Mouse (Mus musculus) embryonic facial prominence, embryonic 15.5 days (tissue): ENCODE results near the gene Gdf1. TPM values are rescaled to one million over a fixed set of nuclear protein-coding genes. Genes with fewer than 3 reads are reported as not detected.

ENCODE experiments used
- ATAC-seq: fragments of 200-750 bp; cut with Nextera tagmentation; 2 replicates; pipeline ENCODE4 v1.8.0; 2017; ENCODE audit warnings: low read depth, moderate TSS enrichment; ENCODE audit not compliant: insufficient number of reproducible peaks, low FRiP score, low TSS enrichment
- H3K27ac ChIP-seq: fragments of 300-500 bp; sonication (generic); replicated peaks from 2 replicates; pipeline ENCODE4 v1.5.1; 2015; ENCODE audit warnings: mild to moderate bottlenecking, inconsistent platforms
- H3K27me3 ChIP-seq: fragments of 300-500 bp; sonication (generic); 2 replicates; pipeline ENCODE4 v1.6.1; 2015; ENCODE audit warnings: inconsistent platforms
- H3K36me3 ChIP-seq: fragments of 300-500 bp; sonication (generic); 2 replicates; pipeline ENCODE4 v1.6.1; 2015; ENCODE audit warnings: mild to moderate bottlenecking, inconsistent platforms
- H3K4me1 ChIP-seq: fragments of 300-500 bp; sonication (generic); 2 replicates; pipeline ENCODE4 v1.6.1; 2015; ENCODE audit warnings: inconsistent platforms
- H3K4me2 ChIP-seq: fragments of 300-500 bp; sonication (generic); replicated peaks from 2 replicates; pipeline ENCODE4 v1.6.1; 2015; ENCODE audit warnings: mild to moderate bottlenecking, inconsistent platforms
- H3K4me3 ChIP-seq: fragments of 300-500 bp; sonication (generic); replicated peaks from 2 replicates; pipeline ENCODE4 v1.5.1; 2015; ENCODE audit warnings: mild to moderate bottlenecking, inconsistent platforms
- H3K9ac ChIP-seq: fragments of 300-500 bp; sonication (generic); 2 replicates; pipeline ENCODE4 v1.6.1; 2015; ENCODE audit warnings: inconsistent platforms
- H3K9me3 ChIP-seq: fragments of 300-500 bp; sonication (generic); replicated peaks from 2 replicates; pipeline ENCODE4 v1.6.1; 2016; ENCODE audit warnings: inconsistent platforms
- whole genome bisulfite sequencing: fragments of 180-500 bp; shearing (Covaris S2); methylation state at CpG from one replicate; pipeline ENCODE4 v1.1.7; 2015; 5-methylcytosine and 5-hydroxymethylcytosine counted together
- polyA plus RNA-seq: library from polyadenylated mRNA; unstranded; fragments of >200 nt; fragmentation: Nextera tagmentation; extraction: Ambion mirVana; gene quantifications from 2 replicates; pipeline ENCODE4 v1.2.1, GENCODE M21; 2015

Gene Gdf1
- 1.7 and 2.6 TPM in 2 replicates for polyA plus RNA-seq

- H3K36me3 ChIP-seq, result peaks cover 47% of the 10 kb centered on the region
- ATAC-seq, result no peak
Observed at GRCm38 (mm10) chr8:70329124-70329834, at the start of gene Gdf1. Gene Gdf1, plus strand, starts transcription at chr8:70329817.

DNA sequence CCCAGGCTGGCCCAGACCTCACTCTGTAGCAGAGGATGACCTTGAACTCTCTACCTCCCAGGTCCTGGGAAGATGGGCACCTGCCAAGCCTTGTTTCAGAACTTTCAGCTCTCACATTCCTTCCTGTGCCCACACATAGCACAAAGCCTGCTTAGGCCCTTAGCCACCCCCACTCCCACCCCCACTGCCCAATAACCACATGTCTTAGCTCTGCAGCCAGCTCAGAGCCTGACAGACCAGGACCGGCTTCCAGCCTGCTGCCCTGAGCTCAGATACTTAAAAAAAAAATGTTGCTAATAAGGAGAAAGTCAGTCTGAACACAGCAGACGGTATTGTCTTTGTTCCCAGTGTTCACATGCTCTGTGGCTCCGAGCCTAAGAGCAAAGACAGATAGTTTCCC is 48.6 kb upstream of the Gdf1 start:
- H3K9ac ChIP-seq, result no peak overlapping the region
- H3K27ac ChIP-seq, result no peak overlapping the region

More at GRCm38 (mm10) chr8:70329124-70329834, at the start of gene Gdf1:
- Histone ChIP-seq H3K4me3 (peak within 1 kb of the TSS; percentile 4; the same call in 1 of the 2 replicates), H3K27ac (no peak within 1 kb of the TSS), H3K4me2 (peak within 1 kb of the TSS; percentile 34), H3K27me3 (0 out of 2 replicates have a peak, but pooled peaks cover 4% of the 10 kb centered on the region), H3K4me1 (peaks cover 27% of the 10 kb centered on the region), H3K9me3 (no peaks in the 10 kb centered on the region), H3K9ac (no peak within 1 kb of the TSS)
- WGBS, result 33% methylated on average over 14 of the region's 14 CpGs

DNA sequence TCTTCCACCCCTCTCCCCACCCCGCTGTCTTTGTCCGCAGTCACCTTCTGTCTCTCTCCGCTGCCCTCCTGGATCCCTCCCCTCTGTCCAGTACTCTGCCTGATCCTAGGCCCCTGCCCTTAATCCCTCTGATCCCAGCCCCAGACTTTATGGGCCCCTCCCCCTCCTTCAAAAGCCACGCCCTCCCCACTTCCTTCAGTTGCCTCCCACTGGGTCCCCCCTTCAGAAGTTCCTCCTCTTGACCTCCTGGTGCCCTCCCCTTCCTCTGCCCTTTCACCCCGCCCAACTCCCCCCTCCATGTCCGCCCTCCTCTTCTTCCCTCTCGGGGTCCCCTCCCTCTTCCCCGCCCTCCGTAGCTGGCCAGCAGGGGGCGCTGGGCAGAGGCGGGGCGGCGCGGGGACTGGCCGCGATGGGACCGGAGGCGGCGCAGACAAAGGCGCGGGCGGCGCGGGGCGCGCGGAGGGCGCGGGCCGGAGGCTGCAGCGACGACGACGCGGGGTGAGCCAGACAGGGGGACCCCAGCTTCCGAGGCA is 46.9 kb upstream of the Gdf1 start, which contains the start of gene Homer3:
TSS of gene Homer3 (plus strand) at position 225 of the 533 bp plus-strand sequence.
- peak within 1 kb of the TSS; percentile 84 for H3K27ac ChIP-seq
- WGBS, result 2% methylated on average over 34 of the region's 36 CpGs
- H3K36me3 ChIP-seq, result peaks cover 27% of the 10 kb centered on the region
- peak within 1 kb of the TSS; percentile 96 for H3K9ac ChIP-seq
- H3K4me2 ChIP-seq, result peak within 1 kb of the TSS; percentile 90
- H3K27me3 ChIP-seq, result no peaks in the 10 kb centered on the region
- ATAC-seq, result peak; percentile 90
- H3K9me3 ChIP-seq, result no peaks in the 10 kb centered on the region
- H3K4me3 ChIP-seq, result peak within 1 kb of the TSS; percentile 90
- H3K4me1 ChIP-seq, result peaks cover 34% of the 10 kb centered on the region

More for the DNA sequence above, 48.6 kb upstream of the Gdf1 start:
- ATAC-seq, result no peak
- Histone ChIP-seq H3K9me3 (no peaks in the 10 kb centered on the region), H3K36me3 (peaks cover 10% of the 10 kb centered on the region), H3K4me2 (no peak overlapping the region), H3K27me3 (no peaks in the 10 kb centered on the region), H3K4me3 (no peak overlapping the region), H3K4me1 (peaks cover 37% of the 10 kb centered on the region)
- 35% methylated on average over 3 of the region's 3 CpGs for WGBS

DNA sequence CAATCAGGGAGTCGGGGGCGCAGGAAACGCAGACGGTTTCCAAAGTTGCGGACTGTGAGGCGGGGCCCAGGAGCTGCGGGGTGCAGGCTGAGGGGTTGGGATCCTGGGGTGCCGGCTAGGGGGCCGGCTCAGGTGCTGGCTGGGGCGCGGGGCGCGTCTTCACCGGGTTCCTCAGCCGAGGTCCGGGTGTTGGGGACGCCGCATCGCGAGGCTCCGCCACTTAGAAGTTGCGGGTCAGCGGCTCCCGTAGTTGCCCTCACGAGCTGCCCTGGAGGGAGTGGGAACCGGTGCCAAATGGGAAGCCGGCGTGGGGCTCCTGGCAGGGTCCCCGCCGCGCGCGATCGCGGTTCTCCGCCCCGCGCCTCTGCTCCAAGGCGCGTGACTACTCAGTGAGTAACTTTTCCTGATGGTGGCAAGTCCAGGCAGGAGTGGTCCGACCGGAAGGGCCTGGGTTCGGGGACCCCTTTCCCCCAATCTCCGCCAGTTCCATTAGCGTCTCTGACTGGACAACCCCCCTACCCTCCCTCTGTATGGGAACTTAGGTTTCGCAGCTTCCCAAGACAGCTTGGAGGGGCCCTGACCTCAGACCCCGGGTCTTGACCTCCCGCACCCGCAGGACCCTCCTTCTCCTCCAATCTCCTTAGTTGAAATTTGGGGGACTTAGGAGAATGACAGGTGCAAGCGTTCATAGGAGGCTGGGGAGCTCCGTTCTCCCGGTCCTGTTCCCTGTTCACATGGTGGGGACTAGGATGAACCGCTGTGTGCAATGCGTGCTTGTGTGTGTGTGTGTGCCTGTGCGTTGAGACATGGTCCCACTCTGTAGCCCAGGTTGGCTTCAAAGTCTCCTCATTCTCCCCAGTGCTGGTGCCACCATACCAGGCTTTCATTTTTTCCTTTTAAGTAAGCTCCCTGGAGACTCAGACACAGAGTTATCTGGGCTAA is 46.2 kb upstream of the Gdf1 start:
- under 1% methylated on average over 55 of the region's 55 CpGs for WGBS
- H3K9me3 ChIP-seq, result no peaks in the 10 kb centered on the region
- peaks cover 31% of the 10 kb centered on the region for H3K36me3 ChIP-seq
- peak overlapping the region; percentile 84 for H3K27ac ChIP-seq
- peaks cover 27% of the 10 kb centered on the region for H3K4me1 ChIP-seq
- H3K4me3 ChIP-seq, result peak overlapping the region; percentile 90
- peak overlapping the region; percentile 96 for H3K9ac ChIP-seq
- peak; percentile 61 for ATAC-seq
- H3K4me2 ChIP-seq, result peak overlapping the region; percentile 90
- H3K27me3 ChIP-seq, result no peaks in the 10 kb centered on the region

- no peak overlapping the region for H3K27ac ChIP-seq
- no peak for ATAC-seq
- H3K9me3 ChIP-seq, result no peaks in the 10 kb centered on the region
- no peak overlapping the region for H3K9ac ChIP-seq
- H3K36me3 ChIP-seq, result peaks cover 37% of the 10 kb centered on the region
- H3K27me3 ChIP-seq, result no peaks in the 10 kb centered on the region
- no peak overlapping the region for H3K4me3 ChIP-seq
- 73% methylated on average over 5 of the region's 5 CpGs for WGBS
- H3K4me1 ChIP-seq, result peaks cover 21% of the 10 kb centered on the region
- no peak overlapping the region for H3K4me2 ChIP-seq
Observed at GRCm38 (mm10) chr8:70284421-70284820, 45.2 kb upstream of the Gdf1 start.

DNA sequence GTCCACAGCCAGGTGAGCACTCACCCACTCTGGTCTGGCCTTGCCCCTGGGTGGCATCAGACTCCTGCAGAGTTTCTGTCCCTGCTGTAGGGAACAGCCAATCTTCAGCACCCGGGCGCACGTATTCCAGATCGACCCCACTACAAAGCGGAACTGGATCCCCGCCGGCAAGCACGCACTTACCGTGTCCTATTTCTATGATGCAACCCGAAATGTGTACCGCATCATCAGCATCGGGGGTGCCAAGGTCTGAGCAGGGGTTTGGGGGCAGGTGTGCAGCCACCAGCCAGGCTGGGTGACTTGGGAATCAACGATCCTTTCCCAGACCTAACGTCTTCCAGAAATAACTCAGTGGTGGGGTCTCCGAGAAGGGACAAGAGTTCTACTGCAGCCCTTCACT is 44.3 kb upstream of the Gdf1 start:
- Histone ChIP-seq H3K4me3 (no peak overlapping the region), H3K4me2 (no peak overlapping the region), H3K27ac (no peak overlapping the region), H3K9me3 (no peaks in the 10 kb centered on the region), H3K36me3 (peaks cover 44% of the 10 kb centered on the region), H3K4me1 (peaks cover 21% of the 10 kb centered on the region), H3K27me3 (no peaks in the 10 kb centered on the region), H3K9ac (no peak overlapping the region)
- ATAC-seq, result no peak
- 95% methylated on average over 15 of the region's 15 CpGs for WGBS

- Histone ChIP-seq H3K4me3 (no peak overlapping the region), H3K27me3 (no peaks in the 10 kb centered on the region), H3K9me3 (no peaks in the 10 kb centered on the region), H3K36me3 (peaks cover 58% of the 10 kb centered on the region), H3K4me1 (peaks cover 21% of the 10 kb centered on the region), H3K4me2 (no peak overlapping the region), H3K27ac (no peak overlapping the region), H3K9ac (no peak overlapping the region)
- no peak for ATAC-seq
- 87% methylated on average over 8 of the region's 8 CpGs for WGBS
Observed at GRCm38 (mm10) chr8:70286737-70287136, 42.9 kb upstream of the Gdf1 start.

- Histone ChIP-seq H3K4me2 (no peak overlapping the region), H3K9me3 (no peaks in the 10 kb centered on the region), H3K27me3 (no peaks in the 10 kb centered on the region), H3K4me3 (no peak overlapping the region), H3K4me1 (peaks cover 25% of the 10 kb centered on the region), H3K36me3 (peaks cover 90% of the 10 kb centered on the region), H3K9ac (no peak overlapping the region), H3K27ac (peak overlapping the region; percentile 76)
- 45% methylated on average over 5 of the region's 5 CpGs for WGBS
- ATAC-seq, result peak; percentile 61
Observed at GRCm38 (mm10) chr8:70293988-70294405, 35.6 kb upstream of the Gdf1 start.

GRCm38 (mm10) chr8:70300881-70301280 is 28.7 kb upstream of the Gdf1 start:
- H3K9me3 ChIP-seq, result no peaks in the 10 kb centered on the region
- no peak overlapping the region for H3K27ac ChIP-seq
- 82% methylated on average over 3 of the region's 3 CpGs for WGBS
- ATAC-seq, result no peak
- H3K27me3 ChIP-seq, result no peaks in the 10 kb centered on the region
- peaks cover 31% of the 10 kb centered on the region for H3K4me1 ChIP-seq
- no peak overlapping the region for H3K9ac ChIP-seq
- H3K4me2 ChIP-seq, result no peak overlapping the region
- no peak overlapping the region for H3K4me3 ChIP-seq
- peaks cover 55% of the 10 kb centered on the region for H3K36me3 ChIP-seq

- under 1% methylated on average over 40 of the region's 40 CpGs for WGBS
- peaks cover 31% of the 10 kb centered on the region for H3K4me1 ChIP-seq
- no peaks in the 10 kb centered on the region for H3K9me3 ChIP-seq
- no peaks in the 10 kb centered on the region for H3K27me3 ChIP-seq
- peak within 1 kb of the TSS; percentile 98 for H3K4me3 ChIP-seq
- peaks cover 53% of the 10 kb centered on the region for H3K36me3 ChIP-seq
- peak within 1 kb of the TSS; percentile 82 for H3K4me2 ChIP-seq
- H3K9ac ChIP-seq, result peak within 1 kb of the TSS; percentile 87
- H3K27ac ChIP-seq, result peak within 1 kb of the TSS; percentile 90
- ATAC-seq, result peak; percentile 88
Observed at GRCm38 (mm10) chr8:70302358-70302890, 27.2 kb upstream of the Gdf1 start, which contains the start of the genes Ddx49 and Cope. Gene Ddx49, minus strand, starts transcription at chr8:70302489. Gene Cope, plus strand, starts transcription at chr8:70302518.
